Mouse (Mus musculus) megakaryocyte, embryonic 14.5 days (primary cell): ENCODE data around the gene Cacna1h.

Experiments
- FLI1 ChIP-seq: IDR thresholded peaks from 2 replicates; pipeline ENCODE4 v1.6.1; 2012; ENCODE audit warnings: low read length, inconsistent platforms, mixed read lengths
- GATA1 ChIP-seq: IDR thresholded peaks from 3 replicates; pipeline ENCODE4 v1.6.1; 2012; ENCODE audit warnings: mixed read lengths, low read length, inconsistent platforms, borderline replicate concordance

GRCm38 (mm10) chr17:25363726-25364125, 69.9 kb downstream of the Cacna1h start:
- TF ChIP-seq FLI1 (no peak), GATA1 (no peak)
